Mouse (Mus musculus) olfactory bulb, adult 2 months (tissue): ENCODE measurements at regions not wholly inside any gene's neighbourhood (a gene's known extent, or its start where the extent isn't known, plus 50 kb on each side); places are given as distances from the start of the nearest gene placed in this dataset.

Source experiments
- CTCF ChIP-seq: fragments of 200-500 bp; IDR thresholded peaks from 2 replicates; pipeline ENCODE4 v1.5.1; 2012; ENCODE audit warnings: low read depth, mild to moderate bottlenecking, low read length, moderate library complexity; ENCODE audit not compliant: insufficient read depth
- POLR2A ChIP-seq: fragments of 200-500 bp; IDR thresholded peaks from 2 replicates; pipeline ENCODE4 v1.6.1; 2012; ENCODE audit warnings: mild to moderate bottlenecking, low read depth, low read length, moderate library complexity; ENCODE audit not compliant: insufficient read depth

DNA sequence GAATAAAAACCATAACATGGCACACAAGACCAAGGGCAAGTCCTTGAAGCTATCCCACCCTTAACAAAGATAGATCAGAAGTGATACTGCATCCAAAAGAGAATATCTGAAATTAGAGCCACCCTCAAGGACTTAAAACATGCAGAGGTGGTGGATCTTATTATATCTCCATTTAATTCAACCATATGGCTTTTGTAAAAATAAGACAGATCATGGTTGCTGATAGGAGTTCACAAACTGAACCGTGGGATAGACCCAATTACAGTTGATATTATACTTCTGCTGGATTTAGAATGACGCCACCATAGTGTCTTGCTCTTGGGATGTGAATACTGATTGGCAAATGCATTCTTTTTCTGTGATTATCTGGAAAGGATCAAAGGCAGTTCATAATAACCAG, 84.5 kb upstream of the F13a1 start:
- no peak for TF ChIP-seq CTCF
- no peak for TF ChIP-seq POLR2A
